In genomic region chr13:73831486-73831885, GRCm38 (mm10) we compare ENCODE assay signal across 8 mouse cellular contexts. TPM values are rescaled to one million over a fixed set of nuclear protein-coding genes. Genes with fewer than 3 reads are reported as not detected.
DNase-seq lines count a peak whose midpoint lies in the region; TF ChIP-seq lines count a peak whose summit lies in the region.

No protein-coding gene starts in this region.

- no peak overlapping the region for H3K27ac ChIP-seq in layer of hippocampus, adult 2 months

- TF ChIP-seq CTCF in layer of hippocampus, adult 2 months (conservative IDR thresholded peaks at IDR 0.05) = peak; percentile 95

- no peak overlapping the region for H3K4me3 ChIP-seq in layer of hippocampus, adult 2 months

- peak; percentile 44 to 82 for DNase-seq in adrenal gland, adult (ENCODE audit: inconsistent age in 2 of 2, low spot score in 1 of 2)
- DNase-seq in adrenal gland, adult 8-10 months = no peak
- peak; percentile 14 for DNase-seq in MEL-GATA-1-ER (ENCODE audit: extremely low read depth, low read depth)
- DNase-seq in cerebellum, postnatal 25 days = peak; percentile 50 to 70
- DNase-seq in gastrocnemius, postnatal 10 days = peak; percentile 71
- DNase-seq in layer of hippocampus, adult 2 months (ENCODE audit: low spot score in 2 of 2) = peak; percentile 23 to 72
- DNase-seq in lung, postnatal 36 days = peak; percentile 68
- DNase-seq in right cerebral cortex, postnatal 14 days = peak; percentile 49

RNA-seq across cellular contexts. Expression of gene Nkd2, which starts 15.9 kb away (rescaled TPM):
- 1 to 10 TPM; 2.5 to 3.7 (median 2.7) TPM for total RNA-seq in adrenal gland, adult 8-10 months (2022)
- 1 to 10 TPM; 3.5 to 3.9 TPM for total RNA-seq in gastrocnemius, postnatal 10 days (2021)
- total RNA-seq in layer of hippocampus, adult 2 months (2021) = 1 to 10 TPM; 6.2 to 8.9 TPM
